Mouse (Mus musculus): Measurements from ENCODE around the gene Fbxo3.

DNA sequence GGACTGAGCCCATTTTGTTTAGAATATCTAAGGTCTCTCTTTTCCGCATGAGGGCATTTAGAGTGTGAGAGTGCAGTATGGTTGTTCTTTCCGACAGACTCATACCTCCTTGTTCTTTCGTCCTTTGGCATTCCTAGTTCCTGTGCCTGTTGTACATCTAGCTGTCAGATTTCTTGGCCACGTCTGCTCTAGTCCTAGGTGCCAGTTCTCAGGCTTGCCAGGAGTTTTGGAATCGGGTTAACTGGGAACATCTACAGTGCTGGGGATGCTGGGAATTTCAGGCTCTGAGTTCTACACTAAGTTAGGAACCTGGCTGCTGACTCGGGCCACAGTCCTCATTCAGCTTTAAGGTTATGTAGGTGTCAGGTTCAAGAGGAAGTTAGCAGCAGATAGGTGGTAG lies 8.1 kb downstream of the Fbxo3 start:
- TF ChIP-seq CTCF (IDR thresholded peaks at IDR 0.05; ENCODE audit: control insufficient read depth, insufficient read depth, low read length) (no peak), POLR2A (IDR thresholded peaks at IDR 0.05; ENCODE audit: borderline replicate concordance, control insufficient read depth, low read depth, low read length) (no peak)

Data from bone marrow, adult 2 months (tissue).